Mouse (Mus musculus) activated CD4-positive, CD25-positive, alpha-beta regulatory T cell, adult 4 months (primary cell): ENCODE measurements around the gene Sfxn3. TPM values are rescaled to one million over a fixed set of nuclear protein-coding genes. Genes with fewer than 3 reads are reported as not detected.
A peak's percentile ranks its signal among the peaks of the same experiment; 100 is the strongest.

ENCODE experiments used
- ATAC-seq: one replicate; pipeline ENCODE4 v1.8.0; 2017
- polyA plus RNA-seq, 2 experiments: library from polyadenylated mRNA; unstranded; fragments of 100-300 nt; shearing (Covaris generic); gene quantifications; one replicate each; pipeline ENCODE4 v1.2.1; 2017

Sfxn3 gene
- polyA plus RNA-seq, 2 experiments from 2014 or later: 84.1 to 92.7 TPM

GRCm38 (mm10) chr19:45076586-45077510 is 29.5 kb downstream of the Sfxn3 start:
- ATAC-seq: no peak

GRCm38 (mm10) chr19:45077742-45078645 is 30.7 kb downstream of the Sfxn3 start:
- no peak for ATAC-seq

- ATAC-seq: no peak
Observed at GRCm38 (mm10) chr19:45078971-45079764, 31.9 kb downstream of the Sfxn3 start.

GRCm38 (mm10) chr19:45079769-45080515 is 32.6 kb downstream of the Sfxn3 start:
- ATAC-seq: peak; percentile 55

- ATAC-seq: no peak
Observed at GRCm38 (mm10) chr19:45080711-45081110, 33.4 kb downstream of the Sfxn3 start.

GRCm38 (mm10) chr19:45081279-45081678 is 34.0 kb downstream of the Sfxn3 start:
- peak; percentile 35 for ATAC-seq

GRCm38 (mm10) chr19:45081841-45082550 is 34.7 kb downstream of the Sfxn3 start:
- no peak for ATAC-seq

- ATAC-seq: no peak
Observed at GRCm38 (mm10) chr19:45097868-45098267, 50.6 kb downstream of the Sfxn3 start.

GRCm38 (mm10) chr19:45100486-45101270 is 53.4 kb downstream of the Sfxn3 start:
- ATAC-seq: no peak

GRCm38 (mm10) chr19:45105591-45105990 is 58.3 kb downstream of the Sfxn3 start:
- ATAC-seq: no peak

Other genes with a start within 250 kb of the Sfxn3 start
- 10 to 100 TPM; 19.6 to 23.0 TPM for gene Slf2, start 116.4 kb upstream of the Sfxn3 start, polyA plus RNA-seq
- under 1 TPM in 1 of 2 experiments, not detected in 1; 0.24 TPM for gene Sema4g, start 58.4 kb upstream of the Sfxn3 start, polyA plus RNA-seq
- 1 to 10 TPM; 4.2 to 9.3 TPM for gene Twnk, start 41.8 kb upstream of the Sfxn3 start, polyA plus RNA-seq
- 10 to 100 TPM; 67.8 to 71.3 TPM for gene Mrpl43, start 41.1 kb upstream of the Sfxn3 start, polyA plus RNA-seq
- 1 to 10 TPM in 1 of 2 experiments, under 1 TPM in 1; 0.78 to 1.8 TPM for gene Lzts2, start 33.1 kb upstream of the Sfxn3 start, polyA plus RNA-seq
- gene Pdzd7, start 1.8 kb upstream of the Sfxn3 start, polyA plus RNA-seq: under 1 TPM in 1 of 2 experiments, not detected in 1; 0.32 TPM
- gene Kazald1, start 27.7 kb downstream of the Sfxn3 start, polyA plus RNA-seq: under 1 TPM; 0.47 to 0.48 TPM
- not detected for gene Tlx1, start 103.2 kb downstream of the Sfxn3 start, polyA plus RNA-seq
- not detected for gene Lbx1, start 188.3 kb downstream of the Sfxn3 start, polyA plus RNA-seq